Mouse (Mus musculus) cerebellum, postnatal 14 days (tissue): ENCODE measurements around the gene Trpm6.

Experiments used
- DNase-seq, 2 experiments: peaks; one replicate each; pipeline ENCODE4 v3.0.0; 2021; ENCODE audit warnings: mixed read lengths in 2 of 2

The Trpm6 gene

DNA sequence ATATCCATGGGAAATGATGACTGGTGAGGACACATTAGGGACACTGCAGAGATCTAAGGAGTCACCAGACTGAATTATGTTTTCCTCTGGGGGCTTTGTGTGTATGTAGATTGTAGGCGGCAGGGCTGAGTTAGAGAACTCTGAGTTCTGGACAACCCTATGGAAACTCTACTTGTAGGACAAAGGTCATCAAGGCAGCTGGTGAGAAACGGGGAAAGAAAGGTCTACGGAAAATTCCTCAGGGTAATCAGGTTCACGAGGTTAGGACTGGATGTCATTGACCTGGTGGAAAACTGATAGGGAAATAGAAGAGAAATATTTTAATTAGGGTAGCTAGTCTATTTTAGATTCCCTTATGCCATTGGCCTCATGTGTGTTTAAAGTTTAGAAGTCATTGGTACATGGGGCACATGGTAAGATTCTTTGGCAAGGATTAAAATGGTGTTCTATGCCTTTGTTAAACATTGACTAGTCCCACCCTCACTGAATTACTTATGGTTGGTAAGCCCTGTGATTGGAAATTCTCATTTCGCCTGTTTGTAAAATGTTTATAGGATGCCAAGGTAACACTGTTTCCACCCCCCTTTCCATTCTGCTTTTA is 23.2 kb downstream of the Trpm6 start:
- DNase-seq = no peak

DNA sequence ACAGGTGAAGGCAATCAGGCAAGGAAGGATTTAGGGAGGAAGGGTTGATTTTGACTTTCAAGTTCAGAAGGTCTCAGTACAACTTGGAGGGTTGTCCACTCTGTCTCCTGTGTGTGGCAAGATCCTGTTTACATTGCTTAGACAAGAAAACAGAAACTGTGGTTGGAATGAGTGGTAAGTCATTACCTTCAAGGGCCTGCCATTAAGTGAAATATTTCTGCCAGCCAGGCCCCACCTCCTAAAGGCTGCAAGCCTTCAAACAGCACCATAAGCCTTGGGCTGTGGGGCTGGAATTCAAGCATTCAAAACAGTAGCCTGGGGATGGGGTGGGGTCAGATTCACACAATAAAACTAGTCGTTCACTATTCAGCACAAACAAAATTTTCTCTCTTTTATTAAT is 24.3 kb downstream of the Trpm6 start:
- no peak for DNase-seq

DNA sequence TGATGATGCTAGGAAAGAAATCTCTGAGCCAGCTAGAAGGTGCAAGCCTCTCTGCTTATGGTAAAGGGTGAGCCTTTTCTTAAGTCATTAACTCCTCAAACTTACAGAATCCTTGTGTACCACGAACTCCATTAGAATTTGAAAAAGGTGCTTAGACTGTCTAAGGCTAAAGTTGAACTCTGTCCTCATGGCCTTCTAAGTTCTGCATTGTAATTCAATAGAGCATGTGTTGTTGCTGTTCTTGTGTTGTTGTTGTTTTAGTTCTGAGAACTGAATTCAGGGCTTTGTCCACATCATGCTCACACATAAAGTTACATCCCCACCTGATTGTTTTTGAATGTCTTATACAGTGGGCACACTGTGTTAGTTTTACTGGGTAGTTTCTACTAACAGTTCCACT is 49.9 kb downstream of the Trpm6 start:
- no peak for DNase-seq

DNA sequence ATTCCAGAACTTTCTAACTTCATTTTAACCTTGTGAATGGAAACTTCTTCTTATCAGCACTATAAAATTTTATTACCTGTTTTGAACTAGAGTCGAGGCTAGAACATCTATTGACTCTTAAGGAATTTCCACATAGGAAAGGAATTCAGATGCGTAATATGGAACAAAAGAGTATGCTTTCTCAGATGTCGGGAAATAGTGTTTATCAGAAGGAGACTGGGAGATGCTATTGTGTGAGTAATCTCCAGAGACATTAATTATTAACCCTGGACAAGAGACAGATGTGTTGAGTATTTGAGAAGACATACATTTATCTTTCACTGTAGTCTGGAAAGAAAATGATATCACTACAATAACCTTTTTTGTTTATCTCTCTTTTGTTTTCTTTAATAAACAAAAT is 61.5 kb downstream of the Trpm6 start:
- DNase-seq = no peak

DNA sequence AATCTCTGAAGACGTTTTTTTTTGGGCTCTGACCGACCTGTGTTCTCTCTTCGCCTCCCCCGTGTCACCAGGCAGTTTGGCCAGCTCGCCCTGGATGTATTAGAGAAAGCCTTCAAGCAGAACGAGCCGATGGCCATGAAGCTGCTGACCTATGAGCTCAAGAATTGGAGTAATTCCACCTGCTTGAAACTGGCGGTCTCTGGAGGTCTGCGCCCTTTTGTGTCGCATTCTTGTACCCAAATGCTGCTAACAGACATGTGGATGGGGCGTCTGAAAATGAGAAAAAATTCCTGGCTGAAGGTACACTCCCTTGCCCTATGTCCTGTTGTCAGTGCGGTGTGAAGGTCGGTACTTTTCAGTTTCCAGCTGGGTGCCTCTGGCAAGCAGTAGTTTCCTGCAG is 65.4 kb downstream of the Trpm6 start:
- DNase-seq = no peak

DNA sequence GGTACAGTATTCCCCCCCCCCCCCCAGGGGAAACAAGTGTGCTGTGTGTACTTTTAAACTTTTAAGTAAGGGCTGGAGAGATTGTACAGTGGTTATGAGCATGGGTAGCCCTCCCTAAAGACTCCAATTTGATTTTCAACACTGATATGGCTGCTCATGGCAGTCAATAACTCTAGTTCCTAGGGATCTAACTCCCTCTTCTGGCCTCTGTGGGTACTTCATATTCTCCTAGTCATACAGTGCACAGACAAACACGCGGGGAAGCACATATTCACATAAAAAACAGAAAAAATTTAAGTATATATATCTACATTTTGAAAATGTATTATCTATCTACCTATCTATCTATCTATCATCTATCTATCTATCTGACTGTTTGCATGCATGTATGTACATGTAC is 67.6 kb downstream of the Trpm6 start:
- DNase-seq = no peak

DNA sequence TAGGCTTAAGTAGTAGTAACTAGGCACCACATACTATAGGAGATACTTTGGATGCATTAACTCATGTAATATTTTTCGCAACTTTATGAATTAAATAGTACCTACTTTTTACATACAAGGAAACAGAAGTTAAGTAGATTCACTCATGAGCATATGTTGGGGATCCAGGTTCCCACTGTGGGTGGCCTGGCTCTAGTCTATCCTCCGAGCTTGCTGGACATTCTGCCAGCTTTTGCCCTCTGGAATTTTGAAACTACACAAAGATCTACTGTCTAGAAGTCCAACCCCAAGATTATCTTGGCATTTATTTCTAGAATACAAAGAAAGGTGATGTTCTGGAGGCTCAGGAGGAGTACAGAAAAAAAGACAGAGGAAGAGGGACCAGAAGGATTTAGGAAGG is 78.8 kb downstream of the Trpm6 start:
- peak; percentile 28 to 40 for DNase-seq

DNA sequence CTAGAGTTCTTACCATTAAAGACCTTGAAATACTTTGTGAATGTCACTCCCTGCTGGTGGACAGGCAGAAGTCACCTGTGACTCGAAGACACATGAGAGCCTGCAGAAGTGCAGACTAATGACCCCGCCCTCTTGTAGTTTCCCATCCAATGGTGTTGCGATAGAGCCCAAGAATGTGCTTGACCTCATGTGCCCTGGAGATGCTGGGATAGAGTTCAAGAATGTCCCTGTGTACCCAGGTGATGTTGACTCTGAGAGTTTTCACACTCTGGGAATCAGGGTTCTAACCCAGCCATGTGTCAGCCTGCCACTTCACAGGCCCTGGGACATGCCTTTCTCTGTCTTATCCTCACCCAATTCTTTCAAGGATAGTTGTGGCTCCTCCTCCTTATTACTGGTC is 81.4 kb downstream of the Trpm6 start:
- no peak for DNase-seq

DNA sequence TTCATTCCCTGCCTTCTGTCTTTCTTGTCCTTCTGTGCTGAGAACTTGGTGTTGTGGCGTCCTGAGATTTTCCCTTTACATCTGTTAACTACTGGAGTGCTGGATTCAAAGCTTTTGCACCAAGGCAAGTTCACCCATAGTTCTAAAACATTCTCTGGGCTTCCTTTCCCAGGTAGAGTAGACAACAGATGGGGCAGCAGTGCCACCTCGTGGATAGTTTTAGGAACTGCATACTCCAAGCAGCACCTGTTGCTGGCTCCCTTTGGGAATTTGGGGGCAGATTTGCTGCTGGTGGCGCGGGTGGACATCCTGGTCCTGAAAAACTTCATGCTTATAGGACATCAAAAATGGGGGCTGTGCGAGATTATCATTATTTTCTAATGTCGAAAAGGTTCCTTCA is 85.2 kb downstream of the Trpm6 start:
- DNase-seq = peak; percentile 79 to 82

DNA sequence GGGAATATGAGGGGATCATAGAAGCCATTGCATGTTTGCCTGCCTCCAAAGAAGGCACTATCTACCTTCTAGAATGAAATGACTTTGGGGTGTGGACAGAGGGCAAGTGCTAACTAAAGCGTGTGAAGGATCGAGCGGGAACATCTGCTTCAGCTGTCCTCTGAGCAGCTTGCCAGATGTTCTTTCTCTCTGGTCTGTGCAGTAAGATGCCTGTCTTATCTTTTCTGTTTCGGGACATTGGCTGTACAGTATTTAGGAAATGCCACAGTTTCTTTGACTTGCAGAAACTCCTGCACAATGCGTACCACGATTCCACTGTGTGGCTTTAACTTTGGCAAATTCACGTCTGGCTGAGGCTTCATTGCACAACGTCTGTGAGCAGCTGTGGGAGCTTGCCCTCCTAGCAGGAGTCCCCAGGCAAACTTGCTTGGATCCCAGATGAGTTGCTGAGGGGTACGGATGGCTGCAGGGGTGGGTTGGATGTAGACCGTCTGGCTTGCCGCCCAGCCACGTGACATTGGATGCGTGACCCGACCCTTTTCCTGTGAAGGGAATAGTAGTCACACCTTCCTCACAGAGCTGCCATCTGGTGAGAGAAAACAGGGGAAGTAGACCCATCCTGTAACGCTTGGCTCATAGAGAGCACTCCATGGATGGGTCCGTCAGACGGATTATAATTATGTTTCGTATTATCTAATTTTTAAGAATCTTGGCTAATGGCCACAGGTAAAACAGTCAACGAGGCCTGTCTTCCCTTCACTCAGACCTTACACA is 92.2 kb downstream of the Trpm6 start:
- peak; percentile 2 to 9 for DNase-seq

DNA sequence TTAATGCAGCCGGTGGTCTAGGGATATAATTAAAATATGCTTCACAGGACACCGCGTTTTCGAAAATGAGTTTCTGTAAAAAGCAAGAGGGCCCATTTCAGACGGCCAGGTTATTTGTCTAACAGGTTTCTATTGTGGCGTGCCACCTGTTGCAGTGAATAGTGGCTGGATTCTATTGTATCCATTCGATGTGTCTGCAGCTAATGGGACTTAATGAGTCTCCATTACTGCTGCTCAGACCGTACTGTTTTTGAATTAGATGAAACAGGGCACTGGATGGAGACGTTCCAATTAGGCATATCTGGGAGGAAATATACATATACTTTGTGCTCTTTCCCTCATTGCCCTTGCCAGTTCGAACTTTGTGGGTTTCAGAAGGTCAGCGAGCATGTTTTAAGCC is 92.8 kb downstream of the Trpm6 start:
- DNase-seq = no peak

DNA sequence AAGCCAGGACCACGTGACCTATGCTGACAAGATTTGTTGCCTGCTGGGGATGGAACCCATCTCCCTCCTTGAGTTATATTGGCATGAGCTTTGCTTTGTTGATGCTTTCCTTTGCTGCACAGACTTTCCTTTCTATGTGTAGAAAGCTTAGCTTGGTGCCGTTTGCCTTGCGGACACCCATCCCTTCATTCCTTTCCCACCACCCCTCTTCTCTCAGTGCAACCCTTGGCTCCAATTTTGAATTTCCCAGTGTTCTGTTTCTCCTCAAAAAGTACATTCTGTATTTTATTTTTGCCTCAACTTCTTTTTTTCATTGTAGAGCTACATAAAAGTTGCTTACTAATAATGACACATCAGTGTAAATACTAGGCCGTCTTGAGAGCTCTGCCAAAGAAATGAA is 96.6 kb downstream of the Trpm6 start:
- no peak for DNase-seq

DNA sequence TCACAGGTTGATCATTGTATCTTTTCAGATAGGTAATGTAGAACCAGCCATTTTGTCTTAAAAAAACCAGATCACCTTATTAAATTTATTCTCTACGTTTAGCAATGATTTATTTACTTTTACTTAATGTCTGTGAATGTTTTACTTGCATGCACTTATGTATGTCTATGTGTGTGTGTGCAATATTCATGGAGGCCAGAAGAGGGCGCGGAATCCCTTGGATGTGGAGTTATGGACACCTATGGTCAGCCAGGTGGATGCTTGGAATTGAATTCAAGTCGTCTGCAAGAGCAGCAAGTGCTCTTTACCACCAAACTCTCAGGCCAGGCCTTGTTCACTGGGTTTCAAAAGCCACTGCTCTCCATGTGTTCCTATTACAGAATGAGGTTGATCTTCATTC is 118.5 kb downstream of the Trpm6 start:
- DNase-seq = peak; percentile 14 to 19

DNA sequence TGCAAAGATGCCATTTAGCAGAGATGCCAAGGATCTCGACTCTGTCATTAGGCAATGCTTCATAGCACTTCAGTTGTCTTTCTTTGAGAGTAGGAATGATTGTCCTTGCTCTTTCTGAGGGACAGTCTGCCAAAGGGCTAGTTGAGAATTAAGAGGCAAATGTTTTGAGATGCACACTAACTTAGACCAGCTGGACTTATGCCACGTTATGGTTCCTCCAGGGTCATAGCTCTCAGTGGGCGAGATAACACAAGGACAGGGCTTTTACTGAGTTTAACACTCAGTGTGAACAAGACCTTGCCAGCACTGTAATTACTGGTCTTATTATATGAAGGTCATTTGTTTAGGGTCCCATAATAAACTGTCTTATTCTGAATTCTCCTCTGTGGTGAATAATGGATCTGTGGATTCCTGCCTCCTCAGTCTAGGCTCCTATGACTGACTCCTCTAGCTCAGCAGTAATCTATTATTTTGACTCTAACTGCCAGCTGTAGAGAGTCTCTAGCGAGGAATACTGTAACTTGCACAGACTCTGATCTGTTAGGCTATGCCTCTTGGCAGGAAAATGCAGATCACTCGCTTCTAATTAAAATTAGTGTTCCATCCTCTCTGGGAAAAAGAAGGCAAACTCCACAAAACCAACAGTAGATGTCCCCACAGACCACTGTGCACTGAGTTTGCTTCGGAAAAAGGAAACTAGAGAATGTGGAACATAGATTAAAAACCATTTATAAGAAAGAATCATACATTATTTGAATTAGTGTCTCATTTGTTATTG is 123.2 kb downstream of the Trpm6 start:
- peak; percentile 41 to 58 for DNase-seq

DNA sequence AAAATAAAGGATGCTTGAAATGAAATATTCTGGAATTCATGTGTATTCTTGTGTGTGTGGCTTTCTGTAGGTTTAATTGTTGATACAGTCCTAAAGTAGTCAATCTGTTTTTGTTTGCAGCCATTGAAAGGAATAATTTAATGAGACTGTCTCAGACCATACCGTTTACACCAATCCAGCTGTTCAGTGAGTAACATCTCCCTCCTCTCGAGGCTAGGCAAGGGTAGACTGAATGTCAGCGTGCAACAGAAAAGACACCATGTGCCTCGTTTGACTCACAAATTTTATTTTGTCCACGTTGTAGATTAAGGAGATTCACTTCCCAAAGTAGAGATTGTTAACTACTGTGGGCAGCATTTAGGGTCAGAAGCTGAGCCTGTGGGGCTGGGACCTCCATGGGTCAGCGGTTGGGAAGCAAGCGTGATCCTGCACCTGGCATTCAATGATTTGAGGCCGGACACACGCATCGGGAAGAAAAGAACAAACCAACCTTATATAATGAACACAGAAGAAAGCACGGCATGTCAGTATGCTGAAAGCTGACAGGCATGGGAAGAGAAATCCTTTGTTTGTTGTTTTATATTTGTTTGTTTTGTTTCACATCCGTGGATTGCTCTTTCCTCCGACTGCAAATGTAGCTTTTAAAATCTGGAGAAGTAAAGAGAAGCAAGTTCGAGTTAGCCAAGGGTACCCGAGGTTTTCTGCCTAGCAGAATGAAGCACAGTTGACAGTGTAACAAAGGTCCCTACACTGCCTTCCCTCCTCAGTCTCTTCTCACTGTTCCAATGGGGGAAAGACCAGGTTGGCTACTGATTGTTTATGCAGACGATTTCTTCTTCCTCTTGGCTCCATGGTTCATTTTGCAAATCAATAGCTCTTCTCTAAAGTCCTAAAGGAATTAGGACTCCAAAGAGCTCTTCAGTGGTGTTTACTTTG is 124.2 kb downstream of the Trpm6 start:
- peak in 1 of 2 experiments; percentile 10 for DNase-seq

DNA sequence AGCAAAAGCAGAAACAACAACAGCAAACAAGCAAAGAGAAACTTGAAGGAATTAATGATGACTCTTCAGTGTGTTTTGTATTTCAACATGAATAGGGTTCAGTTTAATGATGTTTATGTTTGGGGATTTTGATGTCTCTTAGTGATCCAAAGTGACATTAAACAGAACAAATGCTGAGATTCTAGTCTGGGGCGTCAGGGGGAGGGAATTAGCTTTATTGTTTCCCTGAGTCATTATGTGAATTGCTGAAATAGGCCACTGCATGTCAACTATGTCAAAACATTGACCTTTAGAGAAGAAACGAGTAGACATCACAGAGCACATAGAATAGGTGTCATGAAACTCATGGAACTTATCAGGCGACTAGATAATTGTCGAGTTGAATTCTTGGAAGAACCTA is 129.5 kb downstream of the Trpm6 start:
- DNase-seq = no peak

DNA sequence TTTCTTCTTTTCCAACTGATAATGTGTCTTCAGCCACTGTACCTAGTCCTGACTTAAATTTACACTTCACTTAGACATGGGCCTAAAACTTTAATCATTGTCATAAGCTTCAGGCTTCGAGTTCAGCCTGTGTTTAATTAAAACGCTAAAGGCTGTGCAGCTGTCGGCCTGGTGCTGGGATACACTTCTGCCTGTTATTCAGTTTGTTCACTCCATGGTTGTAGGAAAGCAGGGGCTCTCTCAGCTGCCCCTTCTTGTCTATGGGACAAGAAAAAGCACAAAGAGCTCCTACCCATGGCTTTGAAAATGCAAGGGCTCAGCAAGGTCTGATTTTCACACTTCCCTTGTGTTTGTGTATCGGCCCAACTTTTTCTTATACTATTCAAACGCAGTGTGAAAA is 131.4 kb downstream of the Trpm6 start:
- DNase-seq = no peak

DNA sequence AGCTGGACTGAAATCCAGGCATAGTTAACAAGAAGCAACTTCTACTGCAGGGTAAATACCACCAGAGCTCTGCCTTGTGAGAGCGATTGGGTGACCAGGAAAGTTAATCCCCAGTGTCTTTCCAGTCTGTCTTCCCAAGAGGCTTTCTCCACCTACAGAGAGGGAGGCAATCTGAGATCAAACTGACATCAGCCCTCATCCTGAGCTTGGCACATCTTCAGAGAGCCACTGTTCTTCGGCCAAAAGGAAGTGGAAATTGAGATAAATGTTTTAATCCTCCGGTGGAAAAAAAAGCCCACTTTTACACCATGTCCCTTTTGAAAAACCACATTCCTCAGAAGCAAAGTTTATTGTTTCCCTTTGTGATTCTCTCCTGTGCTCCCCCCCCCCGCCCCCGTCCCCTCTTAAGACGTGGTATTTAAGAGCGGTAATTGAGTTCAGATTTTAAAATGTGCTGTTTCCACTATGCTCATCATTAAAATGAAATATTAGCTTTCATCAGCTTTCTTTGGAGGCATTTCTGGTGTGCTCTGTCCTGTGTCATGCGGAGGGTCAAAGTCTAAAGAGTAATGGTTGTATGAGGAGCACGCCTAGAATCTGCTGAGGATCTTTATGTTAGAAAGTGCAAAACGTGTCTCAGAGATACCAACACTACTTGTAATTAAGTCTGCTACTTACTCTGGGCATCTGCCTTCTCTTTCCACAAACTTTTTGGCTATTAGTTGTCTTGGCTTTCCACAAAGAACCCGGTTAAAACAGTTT is 138.0 kb downstream of the Trpm6 start:
- no peak for DNase-seq

DNA sequence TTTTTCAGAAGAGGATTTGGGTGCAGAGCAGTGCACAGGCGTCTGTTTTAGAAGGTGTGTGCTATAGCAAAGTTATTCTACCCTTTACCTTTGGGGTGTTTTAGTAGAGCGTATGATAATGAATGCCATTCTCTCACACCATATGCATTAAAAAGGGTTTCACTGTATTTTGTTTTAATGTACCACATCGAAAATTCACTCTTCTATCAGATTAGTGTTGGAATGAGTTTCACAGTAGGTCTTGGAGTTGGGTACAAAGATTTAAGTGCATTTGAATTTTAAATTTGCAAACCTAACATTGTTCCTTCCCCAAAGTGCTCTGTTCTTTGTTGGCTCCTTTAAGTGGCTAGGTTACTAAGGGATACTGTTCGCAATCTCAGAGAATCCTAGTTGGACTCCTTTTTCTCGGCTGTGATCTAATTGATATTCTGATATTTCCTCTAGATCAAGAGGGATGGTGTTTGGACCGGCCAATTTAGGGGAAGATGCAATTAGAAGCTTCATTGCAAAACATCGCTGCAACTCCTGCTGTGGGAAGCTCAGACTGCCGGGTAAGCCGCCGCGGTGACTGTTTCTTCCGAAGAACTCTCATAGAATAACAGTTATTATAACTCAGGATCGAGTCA is 138.8 kb downstream of the Trpm6 start:
- DNase-seq = peak; percentile 45 to 50

DNA sequence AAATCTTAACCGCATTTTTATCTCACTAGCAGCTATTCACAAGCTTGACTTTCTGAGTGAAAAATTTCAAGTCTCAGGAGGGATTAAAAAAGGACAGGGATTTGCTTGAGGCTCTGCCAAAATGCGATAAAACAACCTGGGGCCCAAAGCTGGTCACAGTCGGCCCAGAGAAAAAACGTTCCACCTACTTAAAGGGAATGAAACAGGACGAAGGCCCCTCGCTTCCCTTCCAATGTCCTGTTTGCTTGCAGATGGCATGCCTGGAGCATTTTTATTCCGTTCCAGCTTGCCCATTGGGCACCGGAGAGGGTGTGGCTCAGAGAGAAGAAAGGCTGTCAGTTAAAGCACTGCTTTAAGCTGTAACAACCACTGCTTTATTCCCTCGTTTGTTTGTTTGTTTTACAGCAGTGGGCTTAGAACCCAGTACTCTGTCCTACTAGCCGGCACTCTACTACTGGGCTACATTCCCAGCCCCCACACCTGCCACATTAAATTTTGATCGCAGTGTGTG is 139.4 kb downstream of the Trpm6 start:
- DNase-seq = peak; percentile 70 to 71

DNA sequence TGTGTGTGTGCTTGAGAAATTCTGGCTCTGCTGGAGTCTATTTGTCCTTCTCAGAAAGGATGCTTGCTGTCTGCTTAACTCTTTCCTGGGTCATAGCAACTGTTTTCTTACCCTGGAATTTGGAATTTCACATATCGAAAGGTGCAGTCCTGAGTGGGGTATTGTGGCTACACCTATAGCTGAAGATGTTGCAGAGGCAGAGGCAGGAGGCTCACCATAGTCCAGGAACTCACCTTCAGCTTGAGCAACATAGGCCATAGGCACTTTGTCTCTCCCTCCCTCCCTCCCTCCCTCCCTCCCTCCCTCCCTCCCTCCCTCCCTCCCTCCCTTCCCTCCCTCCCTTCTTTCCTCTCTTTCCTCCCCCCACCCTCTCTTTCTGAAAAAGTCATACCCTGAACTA is 139.8 kb downstream of the Trpm6 start:
- DNase-seq = no peak
